Mouse (Mus musculus) kidney, adult 2 months (tissue): ENCODE data around the gene Cog4.

Experiments used
- CTCF ChIP-seq: fragments of 200-500 bp; conservative IDR thresholded peaks from 2 replicates; pipeline ENCODE4 v1.5.1; 2011; ENCODE audit warnings: low read depth, mild to moderate bottlenecking, control low read depth, low read length, moderate library complexity, mixed read lengths; ENCODE audit not compliant: insufficient read depth, insufficient read length
- POLR2A ChIP-seq: fragments of 200-500 bp; IDR thresholded peaks from one replicate; pipeline ENCODE4 v1.6.1; 2011; ENCODE audit warnings: low read depth, low read length, control low read depth

GRCm38 (mm10) chr8:110810481-110811065, 35.8 kb upstream of the Cog4 start:
- TF ChIP-seq POLR2A: no peak
- TF ChIP-seq CTCF: no peak
